Mouse (Mus musculus) liver, postnatal 0 days (tissue): Measurements from ENCODE around the gene Cdk8. TPM values are rescaled to one million over a fixed set of nuclear protein-coding genes. Genes with fewer than 3 reads are reported as not detected.

Experiments
- ATAC-seq: fragments of 200-750 bp; cut with Nextera tagmentation; 2 replicates; pipeline ENCODE4 v1.8.0; 2017; ENCODE audit warnings: mild to moderate bottlenecking, moderate library complexity
- DNase-seq: peaks from one replicate; pipeline ENCODE4 v3.0.0-alpha.2; 2016
- H3K27ac ChIP-seq: fragments of 300-500 bp; sonication (generic); 2 replicates; pipeline ENCODE4 v1.5.1; 2014; ENCODE audit warnings: antibody characterized with exemption, moderate library complexity, mild to moderate bottlenecking, low read depth
- H3K27me3 ChIP-seq: fragments of 300-500 bp; sonication (generic); 2 replicates; pipeline ENCODE4 v1.6.1; 2014; ENCODE audit warnings: low read length, control low read depth, mixed read lengths; ENCODE audit not compliant: insufficient read depth
- H3K36me3 ChIP-seq: fragments of 300-500 bp; sonication (generic); replicated peaks from 2 replicates; pipeline ENCODE4 v1.6.1; 2014; ENCODE audit warnings: mild to moderate bottlenecking, control low read depth, low read length, moderate library complexity, mixed read lengths; ENCODE audit not compliant: insufficient read depth
- H3K4me1 ChIP-seq: fragments of 300-500 bp; sonication (generic); 2 replicates; pipeline ENCODE4 v1.6.1; 2014; ENCODE audit warnings: antibody characterized with exemption, mild to moderate bottlenecking, control low read depth; ENCODE audit not compliant: insufficient read depth
- H3K4me2 ChIP-seq: fragments of 300-500 bp; sonication (generic); 2 replicates; pipeline ENCODE4 v1.6.1; 2014; ENCODE audit warnings: low read depth, mild to moderate bottlenecking, low read length, moderate library complexity, mixed read lengths
- H3K4me3 ChIP-seq: fragments of 300-500 bp; sonication (generic); 2 replicates; pipeline ENCODE4 v1.5.1; 2014; ENCODE audit warnings: low read depth, low read length
- H3K9ac ChIP-seq: fragments of 300-500 bp; sonication (generic); replicated peaks from 2 replicates; pipeline ENCODE4 v1.6.1; 2014; ENCODE audit warnings: mild to moderate bottlenecking, moderate library complexity
- H3K9me3 ChIP-seq: fragments of 300-500 bp; sonication (generic); 2 replicates; pipeline ENCODE4 v1.6.1; 2016; ENCODE audit warnings: mild to moderate bottlenecking, control low read depth, low read length, mixed read lengths
- CTCF ChIP-seq: sonication (generic); IDR thresholded peaks from 2 replicates; pipeline ENCODE4 v1.5.1; 2016; ENCODE audit warnings: antibody characterized with exemption, low read depth
- EP300 ChIP-seq: IDR thresholded peaks from 2 replicates; pipeline ENCODE4 v1.6.1; 2016; ENCODE audit warnings: antibody characterized with exemption, low read depth, mild to moderate bottlenecking
- WGBS: fragments of 180-500 bp; shearing (Covaris S2); extraction: QIAGEN DNeasy Blood & Tissue Kit; methylation state at CpG from one replicate; pipeline ENCODE4 v1.1.7; 2014; ENCODE audit not compliant: insufficient replicate concordance; 5-methylcytosine and 5-hydroxymethylcytosine counted together
- polyA plus RNA-seq: library from polyadenylated mRNA; unstranded; fragments of >200 nt; fragmentation: Nextera tagmentation; extraction: Ambion mirVana; gene quantifications from 2 replicates; pipeline ENCODE4 v1.2.1, GENCODE M21; 2015

Cdk8 gene
- polyA plus RNA-seq, 1 experiment from 2014 or later, result 11.4 TPM

GRCm38 (mm10) chr5:146316316-146316715 is 85.3 kb downstream of the Cdk8 start:
- no peaks in the 10 kb centered on the region for H3K9me3 ChIP-seq
- DNase-seq, result peak; percentile 73
- TF ChIP-seq EP300, result peak; percentile 97
- TF ChIP-seq CTCF, result no peak
- H3K4me1 ChIP-seq, result peaks cover 43% of the 10 kb centered on the region
- no peak overlapping the region for H3K9ac ChIP-seq
- no peaks in the 10 kb centered on the region for H3K36me3 ChIP-seq
- WGBS, result 73% methylated on average over 5 of the region's 5 CpGs
- H3K27ac ChIP-seq, result peak overlapping the region; percentile 86
- H3K4me3 ChIP-seq, result no peak overlapping the region
- peak; percentile 99 for ATAC-seq
- H3K27me3 ChIP-seq, result no peaks in the 10 kb centered on the region
- peak overlapping the region; percentile 16; the same call in 1 of the 2 replicates for H3K4me2 ChIP-seq

GRCm38 (mm10) chr5:146318051-146318450 is 87.0 kb downstream of the Cdk8 start:
- ATAC-seq, result no peak
- Histone ChIP-seq H3K4me3 (no peak overlapping the region), H3K27ac (peak overlapping the region; percentile 86), H3K4me2 (no peak overlapping the region), H3K27me3 (no peaks in the 10 kb centered on the region), H3K9ac (no peak overlapping the region), H3K9me3 (no peaks in the 10 kb centered on the region), H3K4me1 (peaks cover 43% of the 10 kb centered on the region), H3K36me3 (no peaks in the 10 kb centered on the region)
- TF ChIP-seq CTCF (no peak), EP300 (no peak)
- no peak for DNase-seq
- WGBS, result 75% methylated on average over 5 of the region's 5 CpGs

- H3K9me3 ChIP-seq, result no peaks in the 10 kb centered on the region
- H3K27ac ChIP-seq, result peak overlapping the region; percentile 86; the same call in 1 of the 2 replicates
- no peak overlapping the region for H3K9ac ChIP-seq
- no peak overlapping the region for H3K4me3 ChIP-seq
- H3K36me3 ChIP-seq, result no peaks in the 10 kb centered on the region
- TF ChIP-seq EP300 (peak; percentile 67), CTCF (no peak)
- no peak overlapping the region for H3K4me2 ChIP-seq
- DNase-seq (no peak), ATAC-seq (no peak)
- 62% methylated on average over 8 of the region's 8 CpGs for WGBS
- H3K4me1 ChIP-seq, result peaks cover 43% of the 10 kb centered on the region
- no peaks in the 10 kb centered on the region for H3K27me3 ChIP-seq
Measured at GRCm38 (mm10) chr5:146318461-146318860, 87.4 kb downstream of the Cdk8 start.

GRCm38 (mm10) chr5:146328941-146329340 is 97.9 kb downstream of the Cdk8 start:
- 64% methylated on average over 10 of the region's 10 CpGs for WGBS
- TF ChIP-seq EP300 (no peak), CTCF (no peak)
- DNase-seq, result no peak

GRCm38 (mm10) chr5:146329541-146329940 is 98.5 kb downstream of the Cdk8 start:
- no peak for DNase-seq
- no peak overlapping the region for H3K4me2 ChIP-seq
- peaks cover 3% of the 10 kb centered on the region; the same call in 1 of the 2 replicates for H3K4me1 ChIP-seq
- no peaks in the 10 kb centered on the region for H3K9me3 ChIP-seq
- no peaks in the 10 kb centered on the region for H3K36me3 ChIP-seq
- H3K27ac ChIP-seq, result no peak overlapping the region
- TF ChIP-seq CTCF, result no peak
- TF ChIP-seq EP300, result no peak
- no peak overlapping the region for H3K9ac ChIP-seq
- 75% methylated on average over 5 of the region's 5 CpGs for WGBS
- H3K27me3 ChIP-seq, result no peaks in the 10 kb centered on the region
- H3K4me3 ChIP-seq, result no peak overlapping the region
- no peak for ATAC-seq

More at GRCm38 (mm10) chr5:146328941-146329340, 97.9 kb downstream of the Cdk8 start:
- Histone ChIP-seq H3K4me2 (no peak overlapping the region), H3K27me3 (no peaks in the 10 kb centered on the region), H3K36me3 (no peaks in the 10 kb centered on the region), H3K27ac (no peak overlapping the region), H3K4me1 (peaks cover 3% of the 10 kb centered on the region; the same call in 1 of the 2 replicates), H3K9me3 (no peaks in the 10 kb centered on the region), H3K9ac (no peak overlapping the region), H3K4me3 (no peak overlapping the region)
- no peak for ATAC-seq

GRCm38 (mm10) chr5:146330031-146330764 is 99.2 kb downstream of the Cdk8 start:
- Histone ChIP-seq H3K4me2 (peak overlapping the region; percentile 48), H3K4me3 (no peak overlapping the region), H3K36me3 (no peaks in the 10 kb centered on the region), H3K27me3 (no peaks in the 10 kb centered on the region), H3K4me1 (peaks cover 3% of the 10 kb centered on the region; the same call in 1 of the 2 replicates), H3K27ac (no peak overlapping the region), H3K9me3 (no peaks in the 10 kb centered on the region), H3K9ac (peak overlapping the region; percentile 30; the same call in 1 of the 2 replicates)
- ATAC-seq, result peak; percentile 54; the same call in 1 of the 2 replicates
- 25% methylated on average over 13 of the region's 13 CpGs for WGBS
- TF ChIP-seq EP300, result no peak
- TF ChIP-seq CTCF, result peak; percentile 84
- peak; percentile 54 for DNase-seq

- Histone ChIP-seq H3K9me3 (no peaks in the 10 kb centered on the region), H3K27me3 (no peaks in the 10 kb centered on the region), H3K4me1 (peaks cover 3% of the 10 kb centered on the region; the same call in 1 of the 2 replicates), H3K27ac (no peak overlapping the region), H3K4me2 (no peak overlapping the region), H3K4me3 (no peak overlapping the region), H3K9ac (no peak overlapping the region), H3K36me3 (no peaks in the 10 kb centered on the region)
- TF ChIP-seq EP300 (no peak), CTCF (no peak)
- ATAC-seq, result no peak
- no peak for DNase-seq
- 35% methylated on average over 3 of the region's 3 CpGs for WGBS
Measured at GRCm38 (mm10) chr5:146330765-146331115, 99.7 kb downstream of the Cdk8 start.
